Mouse (Mus musculus) thymus, adult 18-20 months (tissue): ENCODE data around the gene Defa32.
"Not testable (repeated sequence)": the region's sequence is repeated elsewhere in the genome, so short reads cannot be mapped to it uniquely, and the experiment has no call there.

ENCODE experiments used
- DNase-seq, 2 experiments: peaks; one replicate each; pipeline ENCODE4 v3.0.0; 2022; ENCODE audit warnings: mixed read lengths in 2 of 2

The Defa32 gene

GRCm38 (mm10) chr8:21528732-21529131 is at the start of gene Defa32:
Defa32 (plus strand) TSS chr8:21529032.
- not testable (repeated sequence) for DNase-seq

GRCm38 (mm10) chr8:21508958-21509357 is 19.9 kb upstream of the Defa32 start, which contains the start of gene Defa20:
Defa20 (plus strand) TSS chr8:21509258.
- not testable (repeated sequence) for DNase-seq

GRCm38 (mm10) chr8:21565086-21565485 is 36.3 kb downstream of the Defa32 start, which contains the start of gene Defa37:
Defa37 (plus strand) TSS chr8:21565386.
- not testable (repeated sequence) for DNase-seq
